Mouse (Mus musculus): ENCODE data around the gene Dhx29. TPM values are rescaled to one million over a fixed set of nuclear protein-coding genes. Genes with fewer than 3 reads are reported as not detected.
A peak's percentile ranks its signal among the peaks of the same experiment; 100 is the strongest.

The Dhx29 gene
- polyA plus RNA-seq, 1 experiment from 2014 or later, result 4.9 TPM

- Histone ChIP-seq H3K4me1 (ENCODE audit: control insufficient read depth, low read depth, low read length) (peaks cover 8% of the 10 kb centered on the region), H3K9me3 (replicated peaks; ENCODE audit: control insufficient read depth, low read length) (no peaks in the 10 kb centered on the region), H3K4me2 (ENCODE audit: low read depth, low read length) (peak within 1 kb of the TSS; percentile 58), H3K4me3 (ENCODE audit: low read depth, low read length) (peak within 1 kb of the TSS; percentile 46), H3K36me3 (ENCODE audit: control insufficient read depth, insufficient read depth) (no peaks in the 10 kb centered on the region), H3K27me3 (ENCODE audit: control insufficient read depth, insufficient read depth, low read depth, low read length) (peaks cover 91% of the 10 kb centered on the region), H3K27ac (ENCODE audit: low read length) (no peak within 1 kb of the TSS), H3K9ac (ENCODE audit: low read depth, low read length) (no peak within 1 kb of the TSS)
- ATAC-seq (ENCODE audit: low read depth), result 0 out of 2 replicates have a peak, but pooled peaks have one; percentile 9
- WGBS (ENCODE audit: insufficient replicate concordance), result under 1% methylated on average over 63 of the region's 63 CpGs
Measured at GRCm38 (mm10) chr13:112993531-112994152, 66.4 kb downstream of the Dhx29 start, which contains the start of gene Mcidas. Mcidas (plus strand) TSS chr13:112993845.

- Histone ChIP-seq H3K4me2 (ENCODE audit: low read depth, low read length) (peak overlapping the region; percentile 58), H3K9ac (ENCODE audit: low read depth, low read length) (no peak overlapping the region)
- under 1% methylated on average over 25 of the region's 25 CpGs for WGBS (ENCODE audit: insufficient replicate concordance)
Measured at GRCm38 (mm10) chr13:112994191-112994590, 66.9 kb downstream of the Dhx29 start.

GRCm38 (mm10) chr13:112996407-112996806, 69.2 kb downstream of the Dhx29 start:
- Histone ChIP-seq H3K4me3 (ENCODE audit: low read depth, low read length) (no peak overlapping the region), H3K36me3 (ENCODE audit: control insufficient read depth, insufficient read depth) (no peaks in the 10 kb centered on the region), H3K27me3 (ENCODE audit: control insufficient read depth, insufficient read depth, low read depth, low read length) (peaks cover 84% of the 10 kb centered on the region), H3K9ac (ENCODE audit: low read depth, low read length) (no peak overlapping the region), H3K4me2 (ENCODE audit: low read depth, low read length) (no peak overlapping the region), H3K4me1 (ENCODE audit: control insufficient read depth, low read depth, low read length) (peaks cover 8% of the 10 kb centered on the region), H3K9me3 (replicated peaks; ENCODE audit: control insufficient read depth, low read length) (no peaks in the 10 kb centered on the region), H3K27ac (ENCODE audit: low read length) (no peak overlapping the region)
- no peak for ATAC-seq (ENCODE audit: low read depth)
- WGBS (ENCODE audit: insufficient replicate concordance), result 30% methylated on average over 4 of the region's 4 CpGs

More at GRCm38 (mm10) chr13:112994191-112994590, 66.9 kb downstream of the Dhx29 start:
- Histone ChIP-seq H3K27ac (ENCODE audit: low read length) (no peak overlapping the region), H3K9me3 (replicated peaks; ENCODE audit: control insufficient read depth, low read length) (no peaks in the 10 kb centered on the region), H3K4me1 (ENCODE audit: control insufficient read depth, low read depth, low read length) (peaks cover 8% of the 10 kb centered on the region), H3K4me3 (ENCODE audit: low read depth, low read length) (peak overlapping the region; percentile 46), H3K27me3 (ENCODE audit: control insufficient read depth, insufficient read depth, low read depth, low read length) (peaks cover 91% of the 10 kb centered on the region), H3K36me3 (ENCODE audit: control insufficient read depth, insufficient read depth) (no peaks in the 10 kb centered on the region)
- ATAC-seq (ENCODE audit: low read depth), result 0 out of 2 replicates have a peak, but pooled peaks have one; percentile 45

- Histone ChIP-seq H3K27ac (ENCODE audit: low read length) (no peak overlapping the region), H3K4me1 (ENCODE audit: control insufficient read depth, low read depth, low read length) (peaks cover 8% of the 10 kb centered on the region), H3K27me3 (ENCODE audit: control insufficient read depth, insufficient read depth, low read depth, low read length) (peaks cover 79% of the 10 kb centered on the region), H3K4me2 (ENCODE audit: low read depth, low read length) (no peak overlapping the region), H3K9ac (ENCODE audit: low read depth, low read length) (no peak overlapping the region), H3K36me3 (ENCODE audit: control insufficient read depth, insufficient read depth) (no peaks in the 10 kb centered on the region), H3K4me3 (ENCODE audit: low read depth, low read length) (no peak overlapping the region), H3K9me3 (replicated peaks; ENCODE audit: control insufficient read depth, low read length) (no peaks in the 10 kb centered on the region)
- no peak for ATAC-seq (ENCODE audit: low read depth)
- 53% methylated on average over 6 of the region's 6 CpGs for WGBS (ENCODE audit: insufficient replicate concordance)
Measured at GRCm38 (mm10) chr13:112997369-112997768, 70.1 kb downstream of the Dhx29 start.

GRCm38 (mm10) chr13:112998427-112999201, 71.4 kb downstream of the Dhx29 start:
- Histone ChIP-seq H3K4me2 (ENCODE audit: low read depth, low read length) (peak overlapping the region; percentile 25), H3K9me3 (replicated peaks; ENCODE audit: control insufficient read depth, low read length) (no peaks in the 10 kb centered on the region), H3K4me1 (ENCODE audit: control insufficient read depth, low read depth, low read length) (peaks cover 6% of the 10 kb centered on the region), H3K27me3 (ENCODE audit: control insufficient read depth, insufficient read depth, low read depth, low read length) (peaks cover 68% of the 10 kb centered on the region), H3K36me3 (ENCODE audit: control insufficient read depth, insufficient read depth) (no peaks in the 10 kb centered on the region), H3K9ac (ENCODE audit: low read depth, low read length) (no peak overlapping the region), H3K27ac (ENCODE audit: low read length) (no peak overlapping the region), H3K4me3 (ENCODE audit: low read depth, low read length) (peak overlapping the region; percentile 13; the same call in 1 of the 2 replicates)
- WGBS (ENCODE audit: insufficient replicate concordance), result 1% methylated on average over 46 of the region's 46 CpGs
- ATAC-seq (ENCODE audit: low read depth), result no peak

- Histone ChIP-seq H3K4me2 (ENCODE audit: low read depth, low read length) (no peak overlapping the region), H3K36me3 (ENCODE audit: control insufficient read depth, insufficient read depth) (no peaks in the 10 kb centered on the region), H3K27ac (ENCODE audit: low read length) (no peak overlapping the region), H3K4me1 (ENCODE audit: control insufficient read depth, low read depth, low read length) (no peaks in the 10 kb centered on the region; the same call in 1 of the 2 replicates), H3K9ac (ENCODE audit: low read depth, low read length) (no peak overlapping the region), H3K9me3 (replicated peaks; ENCODE audit: control insufficient read depth, low read length) (no peaks in the 10 kb centered on the region), H3K27me3 (ENCODE audit: control insufficient read depth, insufficient read depth, low read depth, low read length) (peaks cover 53% of the 10 kb centered on the region), H3K4me3 (ENCODE audit: low read depth, low read length) (no peak overlapping the region)
- WGBS (ENCODE audit: insufficient replicate concordance), result 38% methylated on average over 3 of the region's 3 CpGs
- ATAC-seq (ENCODE audit: low read depth), result no peak
Measured at GRCm38 (mm10) chr13:113000090-113000489, 72.8 kb downstream of the Dhx29 start.

- peaks cover 50% of the 10 kb centered on the region for H3K27me3 ChIP-seq (ENCODE audit: control insufficient read depth, insufficient read depth, low read depth, low read length)
- H3K9ac ChIP-seq (ENCODE audit: low read depth, low read length), result no peak overlapping the region
- H3K27ac ChIP-seq (ENCODE audit: low read length), result no peak overlapping the region
- H3K9me3 ChIP-seq (replicated peaks; ENCODE audit: control insufficient read depth, low read length), result no peaks in the 10 kb centered on the region
- no peak overlapping the region for H3K4me3 ChIP-seq (ENCODE audit: low read depth, low read length)
- H3K4me1 ChIP-seq (ENCODE audit: control insufficient read depth, low read depth, low read length), result no peaks in the 10 kb centered on the region; the same call in 1 of the 2 replicates
- H3K36me3 ChIP-seq (ENCODE audit: control insufficient read depth, insufficient read depth), result no peaks in the 10 kb centered on the region
- 43% methylated on average over 9 of the region's 9 CpGs for WGBS (ENCODE audit: insufficient replicate concordance)
- no peak overlapping the region for H3K4me2 ChIP-seq (ENCODE audit: low read depth, low read length)
- ATAC-seq (ENCODE audit: low read depth), result no peak
Measured at GRCm38 (mm10) chr13:113000576-113001318, 73.5 kb downstream of the Dhx29 start.

- Histone ChIP-seq H3K4me2 (ENCODE audit: low read depth, low read length) (peak overlapping the region; percentile 54; the same call in 1 of the 2 replicates), H3K27ac (ENCODE audit: low read length) (no peak overlapping the region), H3K27me3 (ENCODE audit: control insufficient read depth, insufficient read depth, low read depth, low read length) (no peaks in the 10 kb centered on the region), H3K4me3 (ENCODE audit: low read depth, low read length) (no peak overlapping the region), H3K36me3 (ENCODE audit: control insufficient read depth, insufficient read depth) (no peaks in the 10 kb centered on the region), H3K4me1 (ENCODE audit: control insufficient read depth, low read depth, low read length) (no peaks in the 10 kb centered on the region; the same call in 1 of the 2 replicates), H3K9me3 (replicated peaks; ENCODE audit: control insufficient read depth, low read length) (no peaks in the 10 kb centered on the region), H3K9ac (ENCODE audit: low read depth, low read length) (no peak overlapping the region)
- ATAC-seq (ENCODE audit: low read depth), result no peak
- 74% methylated on average over 6 of the region's 6 CpGs for WGBS (ENCODE audit: insufficient replicate concordance)
Measured at GRCm38 (mm10) chr13:113012683-113013082, 85.4 kb downstream of the Dhx29 start.
